Mouse (Mus musculus) kidney, adult 2 months (tissue): ENCODE measurements at regions not wholly inside any gene's neighbourhood (a gene's known extent, or its start where the extent isn't known, plus 50 kb on each side); places are given as distances from the start of the nearest gene placed in this dataset.

ENCODE experiments used
- CTCF ChIP-seq: fragments of 200-500 bp; conservative IDR thresholded peaks from 2 replicates; pipeline ENCODE4 v1.5.1; 2011; ENCODE audit warnings: low read depth, mild to moderate bottlenecking, control low read depth, low read length, moderate library complexity, mixed read lengths; ENCODE audit not compliant: insufficient read depth, insufficient read length
- POLR2A ChIP-seq: fragments of 200-500 bp; IDR thresholded peaks from one replicate; pipeline ENCODE4 v1.6.1; 2011; ENCODE audit warnings: low read depth, low read length, control low read depth

GRCm38 (mm10) chr3:14959586-14959985 lies 73.5 kb downstream of the Car2 start:
- TF ChIP-seq CTCF (no peak), POLR2A (no peak)
